Mouse (Mus musculus) liver, embryonic 11.5 days (tissue): ENCODE results near the gene Acvr1. TPM values are rescaled to one million over a fixed set of nuclear protein-coding genes. Genes with fewer than 3 reads are reported as not detected.
A peak's percentile ranks its signal among the peaks of the same experiment; 100 is the strongest.

ENCODE experiments used
- ATAC-seq: fragments of 200-750 bp; cut with Nextera tagmentation; replicated peaks from 2 replicates; pipeline ENCODE4 v1.8.0; 2017; ENCODE audit warnings: moderate number of reproducible peaks, mild to moderate bottlenecking, moderate TSS enrichment, moderate library complexity; ENCODE audit not compliant: low FRiP score
- DNase-seq: peaks from one replicate; pipeline ENCODE4 v3.0.0-alpha.2; 2017; ENCODE audit warnings: low spot score
- H3K27ac ChIP-seq: fragments of 300-500 bp; sonication (generic); 2 replicates; pipeline ENCODE4 v1.5.1; 2014; ENCODE audit warnings: mild to moderate bottlenecking, low read depth, low read length, control low read depth
- H3K27me3 ChIP-seq: fragments of 300-500 bp; sonication (generic); replicated peaks from 2 replicates; pipeline ENCODE4 v1.6.1; 2014; ENCODE audit warnings: low read length, mixed read lengths; ENCODE audit not compliant: control insufficient read depth, insufficient read depth
- H3K36me3 ChIP-seq: fragments of 300-500 bp; sonication (generic); 2 replicates; pipeline ENCODE4 v1.6.1; 2014; ENCODE audit warnings: mild to moderate bottlenecking, low read length, moderate library complexity, mixed read lengths; ENCODE audit not compliant: control insufficient read depth, insufficient read depth
- H3K4me1 ChIP-seq: fragments of 300-500 bp; sonication (generic); replicated peaks from 2 replicates; pipeline ENCODE4 v1.6.1; 2014; ENCODE audit warnings: low read length, mixed read lengths; ENCODE audit not compliant: control insufficient read depth, insufficient read depth
- H3K4me2 ChIP-seq: fragments of 300-500 bp; sonication (generic); 2 replicates; pipeline ENCODE4 v1.6.1; 2014; ENCODE audit warnings: mild to moderate bottlenecking, control low read depth, moderate library complexity
- H3K4me3 ChIP-seq: fragments of 300-500 bp; sonication (generic); 2 replicates; pipeline ENCODE4 v1.5.1; 2014; ENCODE audit warnings: low read depth, low read length, control low read depth
- H3K9ac ChIP-seq: fragments of 300-500 bp; sonication (generic); 2 replicates; pipeline ENCODE4 v1.6.1; 2014; ENCODE audit warnings: low read depth, low read length, control low read depth
- H3K9me3 ChIP-seq: fragments of 300-500 bp; sonication (generic); 2 replicates; pipeline ENCODE4 v1.6.1; 2016; ENCODE audit warnings: low read length, inconsistent platforms, mixed read lengths; ENCODE audit not compliant: control insufficient read depth
- WGBS: fragments of 180-500 bp; shearing (Covaris S2); extraction: QIAGEN DNeasy Blood & Tissue Kit; methylation state at CpG from one replicate; pipeline ENCODE4 v1.1.7; 2014; 5-methylcytosine and 5-hydroxymethylcytosine counted together
- polyA plus RNA-seq: library from polyadenylated mRNA; unstranded; fragments of >200 nt; fragmentation: Nextera tagmentation; extraction: Ambion mirVana; gene quantifications from 2 replicates; pipeline ENCODE4 v1.2.1, GENCODE M21; 2014

The Acvr1 gene
- polyA plus RNA-seq, 1 experiment from 2014 or later, result 6.3 TPM

DNA sequence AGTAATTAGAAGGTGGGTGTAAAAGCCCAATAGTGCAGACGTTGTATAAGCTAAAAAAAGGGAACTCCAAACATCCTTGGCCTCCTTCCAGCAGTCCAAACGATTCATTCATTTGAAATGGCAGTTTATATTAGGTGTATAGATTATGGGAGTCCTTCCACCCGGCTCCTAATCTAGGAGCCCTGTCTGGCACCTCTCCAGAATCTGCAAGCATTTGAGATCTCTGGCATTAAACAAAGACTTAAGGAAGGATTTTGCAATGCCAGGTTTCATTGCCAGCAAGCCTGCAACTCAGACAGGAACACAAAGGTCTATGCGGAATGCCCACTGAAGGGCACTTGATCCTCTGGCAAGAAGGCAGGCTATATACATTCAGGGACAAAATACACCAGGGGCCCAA is 81.8 kb downstream of the Acvr1 start:
- Histone ChIP-seq H3K27me3 (no peaks in the 10 kb centered on the region), H3K4me1 (no peaks in the 10 kb centered on the region; the same call in 1 of the 2 replicates), H3K9ac (no peak overlapping the region), H3K4me2 (no peak overlapping the region), H3K4me3 (no peak overlapping the region), H3K9me3 (no peaks in the 10 kb centered on the region), H3K36me3 (no peaks in the 10 kb centered on the region), H3K27ac (no peak overlapping the region)
- WGBS, result 43% methylated on average over 4 of the region's 4 CpGs
- no peak for DNase-seq
- no peak for ATAC-seq

DNA sequence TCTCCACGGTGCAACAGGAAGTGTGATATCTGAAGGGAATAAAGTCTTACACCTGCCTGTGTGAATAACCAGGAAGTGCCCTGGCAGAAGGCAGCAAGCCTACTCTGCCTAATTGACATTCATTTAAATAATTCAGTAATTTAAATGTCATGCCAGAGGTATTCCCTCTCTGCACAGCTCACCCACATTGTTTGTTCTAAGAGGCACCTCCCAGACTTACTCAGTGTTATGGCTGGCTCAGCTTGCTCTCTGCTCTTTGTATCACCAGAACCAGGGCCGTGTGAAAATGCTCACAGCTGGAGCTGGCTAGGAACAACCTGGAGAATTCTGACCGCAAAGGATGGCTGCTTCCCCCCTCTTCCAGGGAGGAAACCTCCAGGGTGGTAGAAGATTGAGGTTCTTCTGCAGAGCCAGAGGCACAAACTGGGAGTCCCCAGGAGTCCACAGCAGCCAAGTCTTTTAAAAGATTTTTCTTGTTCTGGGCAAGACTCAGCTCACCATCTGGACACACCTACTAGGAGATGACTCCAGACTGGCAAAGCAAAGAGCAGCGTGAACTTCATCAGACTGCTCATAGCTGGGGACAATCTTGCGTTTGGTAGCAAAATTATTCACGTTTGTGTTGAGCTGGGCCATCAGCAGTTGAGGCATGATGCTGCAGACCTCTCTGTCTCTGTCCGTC is 82.5 kb downstream of the Acvr1 start:
- Histone ChIP-seq H3K9me3 (no peaks in the 10 kb centered on the region), H3K4me1 (no peaks in the 10 kb centered on the region; the same call in 1 of the 2 replicates), H3K9ac (no peak overlapping the region), H3K27ac (no peak overlapping the region), H3K27me3 (no peaks in the 10 kb centered on the region), H3K36me3 (no peaks in the 10 kb centered on the region; the same call in 1 of the 2 replicates), H3K4me2 (no peak overlapping the region), H3K4me3 (no peak overlapping the region)
- DNase-seq (no peak), ATAC-seq (no peak)
- 61% methylated on average over 7 of the region's 7 CpGs for WGBS

GRCm38 (mm10) chr2:58481450-58482100 is 85.4 kb downstream of the Acvr1 start:
- WGBS, result 76% methylated on average over 9 of the region's 9 CpGs
- no peaks in the 10 kb centered on the region for H3K4me1 ChIP-seq
- no peak overlapping the region for H3K27ac ChIP-seq

DNA sequence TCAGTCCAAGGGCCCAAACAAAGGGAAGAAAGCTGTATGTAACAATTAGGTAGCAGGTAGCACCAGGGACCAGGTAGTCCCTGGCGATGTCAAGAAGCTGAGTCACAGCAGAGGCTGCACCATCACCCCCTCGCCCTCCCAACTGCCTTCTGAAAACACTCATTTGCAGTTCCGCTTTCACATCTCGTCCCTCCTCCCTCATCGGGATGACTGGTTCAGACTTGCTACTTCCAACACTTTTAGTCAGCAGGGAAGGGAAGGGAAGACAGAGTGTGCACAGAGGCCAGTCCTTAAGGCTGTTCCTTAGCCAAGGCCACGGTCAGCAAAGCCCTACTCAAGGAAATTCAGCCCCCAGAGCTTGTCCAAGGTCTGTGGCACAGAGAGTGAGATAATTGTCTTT is 86.2 kb downstream of the Acvr1 start:
- H3K27me3 ChIP-seq, result no peaks in the 10 kb centered on the region
- ATAC-seq, result no peak
- DNase-seq, result no peak

More at GRCm38 (mm10) chr2:58481450-58482100, 85.4 kb downstream of the Acvr1 start:
- no peak for ATAC-seq
- no peak for DNase-seq
- no peak overlapping the region for H3K4me2 ChIP-seq
- no peak overlapping the region for H3K9ac ChIP-seq
- H3K27me3 ChIP-seq, result no peaks in the 10 kb centered on the region
- H3K4me3 ChIP-seq, result no peak overlapping the region
- no peaks in the 10 kb centered on the region for H3K9me3 ChIP-seq
- H3K36me3 ChIP-seq, result peaks cover 4% of the 10 kb centered on the region; the same call in 1 of the 2 replicates

DNA sequence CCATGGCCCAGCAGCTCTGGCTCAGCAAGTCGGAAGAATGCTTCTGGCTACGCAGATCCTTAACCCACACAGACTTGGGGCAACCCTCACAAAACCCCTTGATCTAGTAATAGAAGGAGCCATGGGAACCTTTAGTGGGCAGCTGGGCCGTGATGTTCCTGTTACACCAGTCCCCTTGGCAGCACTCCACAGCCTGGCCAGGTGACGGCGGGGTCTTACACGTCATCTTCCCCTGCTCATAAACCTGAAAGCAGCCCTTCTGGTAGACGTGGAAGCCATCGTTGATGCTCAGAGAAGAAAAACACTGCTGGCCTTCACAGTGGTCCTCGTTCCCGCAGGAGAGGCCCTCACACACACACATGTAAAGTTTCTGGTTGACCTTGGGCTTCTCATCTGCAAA is 87.4 kb downstream of the Acvr1 start:
- ATAC-seq, result no peak

More for the DNA sequence above, 86.2 kb downstream of the Acvr1 start:
- no peak overlapping the region for H3K4me3 ChIP-seq
- H3K9ac ChIP-seq, result no peak overlapping the region
- 68% methylated on average over 6 of the region's 6 CpGs for WGBS
- H3K4me2 ChIP-seq, result no peak overlapping the region
- no peaks in the 10 kb centered on the region for H3K4me1 ChIP-seq
- peaks cover 4% of the 10 kb centered on the region; the same call in 1 of the 2 replicates for H3K36me3 ChIP-seq
- no peak overlapping the region for H3K27ac ChIP-seq
- H3K9me3 ChIP-seq, result no peaks in the 10 kb centered on the region

DNA sequence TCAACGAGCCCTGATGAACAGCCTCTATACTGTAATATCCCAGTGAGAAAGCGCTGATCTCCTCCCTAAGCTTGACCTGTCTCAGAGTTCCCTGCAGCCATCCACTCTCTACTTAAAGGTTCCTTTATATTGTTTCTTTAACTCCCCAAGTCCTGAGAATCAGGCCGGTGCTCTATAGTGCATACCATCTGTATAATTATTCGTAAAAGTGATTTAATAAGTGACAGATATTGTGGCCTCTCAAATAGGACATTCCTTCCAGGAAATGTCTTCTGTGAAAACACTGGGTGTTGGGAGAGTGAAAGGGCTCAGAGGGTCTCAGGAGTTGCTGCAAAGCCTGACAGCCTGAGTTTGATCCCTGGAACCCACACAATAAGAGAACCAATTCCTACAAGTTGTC is 88.8 kb downstream of the Acvr1 start:
- no peaks in the 10 kb centered on the region for H3K4me1 ChIP-seq
- H3K27me3 ChIP-seq, result no peaks in the 10 kb centered on the region
- DNase-seq, result no peak
- H3K9me3 ChIP-seq, result no peaks in the 10 kb centered on the region
- peaks cover 4% of the 10 kb centered on the region; the same call in 1 of the 2 replicates for H3K36me3 ChIP-seq
- WGBS, result 90% methylated on average over 4 of the region's 4 CpGs
- H3K4me2 ChIP-seq, result no peak overlapping the region
- no peak overlapping the region for H3K27ac ChIP-seq
- no peak overlapping the region for H3K9ac ChIP-seq
- no peak overlapping the region for H3K4me3 ChIP-seq
- no peak for ATAC-seq

More for the DNA sequence above, 87.4 kb downstream of the Acvr1 start:
- H3K4me3 ChIP-seq, result no peak overlapping the region
- whole genome bisulfite sequencing, result 93% methylated on average over 10 of the region's 10 CpGs
- H3K27me3 ChIP-seq, result no peaks in the 10 kb centered on the region
- H3K27ac ChIP-seq, result no peak overlapping the region
- H3K4me2 ChIP-seq, result no peak overlapping the region
- H3K9ac ChIP-seq, result no peak overlapping the region
- no peak for DNase-seq
- no peaks in the 10 kb centered on the region for H3K4me1 ChIP-seq
- peaks cover 4% of the 10 kb centered on the region; the same call in 1 of the 2 replicates for H3K36me3 ChIP-seq
- no peaks in the 10 kb centered on the region for H3K9me3 ChIP-seq

DNA sequence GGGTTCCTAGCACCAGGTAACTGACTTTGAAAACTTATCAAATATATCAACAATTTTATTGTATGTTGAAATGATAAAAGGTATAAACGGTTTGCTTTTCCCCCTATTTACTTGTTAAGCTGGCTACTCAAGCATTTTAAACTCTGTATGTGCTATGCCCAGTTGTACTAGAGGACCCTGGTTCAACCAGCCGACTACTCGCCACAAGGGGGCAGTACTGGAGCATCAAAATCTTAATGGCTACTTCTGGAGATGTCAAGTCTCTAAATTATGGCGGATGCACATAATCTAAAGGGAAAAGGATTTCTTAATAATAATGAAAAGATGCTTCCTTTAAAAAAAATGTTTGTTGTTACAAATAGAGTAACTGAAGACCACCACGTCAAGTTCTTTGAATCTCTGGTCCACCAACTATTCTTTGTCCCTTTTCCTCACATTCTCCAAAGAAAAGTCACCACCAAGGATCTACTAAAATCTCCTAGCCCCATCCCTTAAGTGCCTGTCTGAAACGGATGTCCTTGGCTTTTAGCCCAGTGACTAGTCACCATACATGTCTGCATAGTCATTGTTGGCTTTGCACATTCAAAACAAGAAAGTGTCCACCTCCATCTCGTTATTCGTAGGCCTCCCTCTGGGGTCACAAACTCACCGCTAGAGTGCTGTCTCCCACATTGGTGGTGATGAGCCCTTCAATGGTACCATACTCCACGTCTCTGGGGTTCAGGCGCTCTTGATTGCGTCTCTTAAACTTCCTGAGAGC is 89.8 kb downstream of the Acvr1 start:
- peaks cover 4% of the 10 kb centered on the region; the same call in 1 of the 2 replicates for H3K36me3 ChIP-seq
- DNase-seq, result peak; percentile 53
- no peak for ATAC-seq
- H3K27me3 ChIP-seq, result no peaks in the 10 kb centered on the region
- H3K27ac ChIP-seq, result no peak overlapping the region
- H3K4me2 ChIP-seq, result no peak overlapping the region
- H3K4me3 ChIP-seq, result no peak overlapping the region
- 61% methylated on average over 12 of the region's 12 CpGs for WGBS
- no peaks in the 10 kb centered on the region for H3K4me1 ChIP-seq
- no peaks in the 10 kb centered on the region for H3K9me3 ChIP-seq
- no peak overlapping the region for H3K9ac ChIP-seq

- H3K4me2 ChIP-seq, result no peak overlapping the region
- H3K4me3 ChIP-seq, result no peak overlapping the region
- peaks cover 4% of the 10 kb centered on the region; the same call in 1 of the 2 replicates for H3K36me3 ChIP-seq
- 91% methylated on average over 8 of the region's 8 CpGs for whole genome bisulfite sequencing
- H3K4me1 ChIP-seq, result no peaks in the 10 kb centered on the region
- no peaks in the 10 kb centered on the region for H3K27me3 ChIP-seq
- H3K9me3 ChIP-seq, result no peaks in the 10 kb centered on the region
- H3K9ac ChIP-seq, result no peak overlapping the region
- no peak for ATAC-seq
- no peak overlapping the region for H3K27ac ChIP-seq
- no peak for DNase-seq
Measured at GRCm38 (mm10) chr2:58475578-58475977, 91.4 kb downstream of the Acvr1 start.
